Comparison of ENCODE assay signal across 11 mouse cellular contexts in the genomic region with DNA sequence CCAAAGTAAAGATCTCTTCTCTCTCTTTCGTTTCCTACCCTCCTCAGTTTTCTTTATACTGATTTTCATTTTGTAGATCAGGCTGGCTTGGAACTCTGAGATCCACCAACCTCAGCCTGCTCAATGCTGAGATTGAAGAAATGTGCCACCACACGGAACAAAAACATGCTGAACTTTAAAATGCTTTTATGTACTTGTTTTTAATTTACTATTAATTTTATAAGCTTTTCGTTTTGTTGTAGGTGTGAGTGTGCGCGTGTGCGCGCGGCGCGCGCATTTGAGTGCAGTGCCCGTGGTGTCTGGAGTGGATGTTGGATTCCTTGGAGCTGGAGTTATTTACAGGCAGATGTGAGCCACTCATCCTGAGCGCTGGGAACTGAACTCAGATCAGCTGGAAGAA. TPM values are rescaled to one million over a fixed set of nuclear protein-coding genes. Genes with fewer than 3 reads are reported as not detected.
DNase-seq lines count a peak whose midpoint lies in the region; ATAC-seq and TF ChIP-seq lines count a peak whose summit lies in the region.
"Had no signal": no experiment of that assay in that cellular context is flagged by ENCODE, and none has a peak within 500 bp of the region (broad histone marks: within the 10 kb centered on the region; RNA-seq: fewer than 3 reads in every experiment).

No protein-coding gene starts in this region.

- no peak for TF ChIP-seq CTCF in heart, adult 2 months (IDR thresholded peaks at IDR 0.05)
- no peak for TF ChIP-seq CTCF in lung, embryonic 14.5 days (IDR thresholded peaks at IDR 0.05; ENCODE audit: low read depth)

- H3K4me3 ChIP-seq in heart, adult 2 months: peak overlapping the region; percentile 59
- peak overlapping the region; percentile 78; the same call in 1 of the 2 replicates for H3K4me3 ChIP-seq in lung, embryonic 14.5 days (ENCODE audit: low read depth, low read length)
- H3K4me3 ChIP-seq in embryonic facial prominence, embryonic 15.5 days (replicated peaks): 0 out of 2 replicates have a peak overlapping the region, but pooled peaks have one; percentile 89
- H3K4me3 ChIP-seq in liver, embryonic 13.5 days (replicated peaks): no peak overlapping the region

- intact Hi-C loops in heart, adult 2 months (cut with DNase I): no loop called here

- H3K9ac ChIP-seq in heart, adult 2 months (ENCODE audit: low read depth, low read length): no peak overlapping the region
- no peak overlapping the region for H3K9ac ChIP-seq in lung, embryonic 14.5 days
- H3K9ac ChIP-seq in embryonic facial prominence, embryonic 15.5 days: no peak overlapping the region
- no peak overlapping the region for H3K9ac ChIP-seq in liver, embryonic 13.5 days

- no peak for TF ChIP-seq EP300 in heart, adult 2 months (IDR thresholded peaks at IDR 0.05; ENCODE audit: insufficient read depth, low read depth, low read length)

- no peaks in the 10 kb centered on the region for H3K27me3 ChIP-seq in heart, adult 2 months (ENCODE audit: control insufficient read depth, insufficient read depth, low read length)
- no peaks in the 10 kb centered on the region for H3K27me3 ChIP-seq in lung, embryonic 14.5 days (ENCODE audit: insufficient read depth, low read length)
- no peaks in the 10 kb centered on the region for H3K27me3 ChIP-seq in embryonic facial prominence, embryonic 15.5 days
- no peaks in the 10 kb centered on the region for H3K27me3 ChIP-seq in liver, embryonic 13.5 days
- H3K27me3 ChIP-seq: midbrain, embryonic 12.5 days had no signal

- whole genome bisulfite sequencing in heart, adult 2 months: 84% methylated on average over 13 of the region's 13 CpGs
- WGBS in lung, embryonic 14.5 days: 62% methylated on average over 13 of the region's 13 CpGs
- WGBS in embryonic facial prominence, embryonic 15.5 days: 78% methylated on average over 13 of the region's 13 CpGs
- WGBS in liver, embryonic 13.5 days (ENCODE audit: insufficient replicate concordance): 83% methylated on average over 13 of the region's 13 CpGs

- no peak for TF ChIP-seq POLR2A in heart, adult 2 months (IDR thresholded peaks at IDR 0.05; ENCODE audit: insufficient read depth, low read depth, low read length)

- peaks cover 10% of the 10 kb centered on the region for H3K79me2 ChIP-seq in heart, adult 2 months (replicated peaks; ENCODE audit: control insufficient read depth, insufficient read depth, low read length)

- H3K4me1 ChIP-seq in heart, adult 2 months (ENCODE audit: control insufficient read depth, insufficient read depth, low read length): peaks cover 11% of the 10 kb centered on the region
- 0 out of 2 replicates have a peak, but pooled peaks cover 3% of the 10 kb centered on the region for H3K4me1 ChIP-seq in lung, embryonic 14.5 days (ENCODE audit: insufficient read depth)
- H3K4me1 ChIP-seq in embryonic facial prominence, embryonic 15.5 days: peaks cover 6% of the 10 kb centered on the region
- peaks cover 31% of the 10 kb centered on the region for H3K4me1 ChIP-seq in liver, embryonic 13.5 days (replicated peaks)

- H3K27ac ChIP-seq in heart, adult 2 months: peak overlapping the region; percentile 100
- H3K27ac ChIP-seq in lung, embryonic 14.5 days (ENCODE audit: low read depth): no peak overlapping the region
- peak overlapping the region; percentile 99; the same call in 1 of the 2 replicates for H3K27ac ChIP-seq in embryonic facial prominence, embryonic 15.5 days (replicated peaks)
- peak overlapping the region; percentile 99; the same call in 1 of the 2 replicates for H3K27ac ChIP-seq in liver, embryonic 13.5 days

- no peak for DNase-seq in heart, adult 2 months
- no peak for DNase-seq in heart, postnatal 4 days
- DNase-seq in lung, embryonic 14.5 days: no peak
- DNase-seq in lung, postnatal 10 days: no peak
- no peak for DNase-seq in liver, embryonic 13.5 days
- DNase-seq in left cerebral cortex, adult 8-10 months (ENCODE audit: low spot score in 2 of 2): no peak
- no peak for DNase-seq in urinary bladder, postnatal 25 days (ENCODE audit: low spot score)

- peak overlapping the region; percentile 61 for H3K4me2 ChIP-seq in lung, embryonic 14.5 days
- H3K4me2 ChIP-seq in embryonic facial prominence, embryonic 15.5 days (replicated peaks): peak overlapping the region; percentile 58; the same call in 1 of the 2 replicates
- H3K4me2 ChIP-seq in liver, embryonic 13.5 days: peak overlapping the region; percentile 62

- ATAC-seq in lung, embryonic 14.5 days (ENCODE audit: insufficient read depth): no peak
- no peak for ATAC-seq in embryonic facial prominence, embryonic 15.5 days (ENCODE audit: insufficient number of reproducible peaks, low FRiP score, low TSS enrichment, low read depth)
- no peak for ATAC-seq in liver, embryonic 13.5 days (ENCODE audit: low read depth)

- peaks cover 20% of the 10 kb centered on the region for H3K36me3 ChIP-seq in heart, adult 2 months (ENCODE audit: control insufficient read depth, insufficient read depth, low read length)
- peaks cover 3% of the 10 kb centered on the region; the same call in 1 of the 2 replicates for H3K36me3 ChIP-seq in lung, embryonic 14.5 days (ENCODE audit: insufficient read depth)
- H3K36me3 ChIP-seq in embryonic facial prominence, embryonic 15.5 days: no peaks in the 10 kb centered on the region
- peaks cover 14% of the 10 kb centered on the region for H3K36me3 ChIP-seq in liver, embryonic 13.5 days

- no peaks in the 10 kb centered on the region for H3K9me3 ChIP-seq in lung, embryonic 14.5 days (ENCODE audit: low read depth, low read length)
- no peaks in the 10 kb centered on the region for H3K9me3 ChIP-seq in embryonic facial prominence, embryonic 15.5 days (replicated peaks)
- no peaks in the 10 kb centered on the region for H3K9me3 ChIP-seq in liver, embryonic 13.5 days (replicated peaks)
- H3K9me3 ChIP-seq: midbrain, embryonic 12.5 days had no signal

RNA-seq across cellular contexts. Expression of gene Fbxl3, which starts 0.9 kb away (rescaled TPM):
- total RNA-seq in heart, adult 2 months (2021): 10 to 100 TPM; 51.8 to 59.7 TPM
- polyA plus RNA-seq in heart, adult 2 months (2012; rRNA removed): 67.0 and 114 TPM in 2 replicates
- total RNA-seq in heart, postnatal 4 days (2021): 10 to 100 TPM; 57.6 to 59.7 TPM
- polyA plus RNA-seq in lung, embryonic 14.5 days (2014; fragmentation: Nextera tagmentation; extraction: Ambion mirVana): 33.5 and 33.7 TPM in 2 replicates
- 25.2 and 27.0 TPM in 2 replicates for polyA plus RNA-seq in embryonic facial prominence, embryonic 15.5 days (2015; fragmentation: Nextera tagmentation; extraction: Ambion mirVana)
- 10.5 and 13.9 TPM in 2 replicates for polyA plus RNA-seq in liver, embryonic 13.5 days (2015; fragmentation: Nextera tagmentation; extraction: Ambion mirVana)
- total RNA-seq in left cerebral cortex, adult 8-10 months (2022): 10 to 100 TPM; 81.8 to 91.9 (median 85.1) TPM

RNA-seq across cellular contexts. Expression of gene Cln5, which starts 30.3 kb away (rescaled TPM):
- total RNA-seq in heart, adult 2 months (2021): 10 to 100 TPM; 19.1 to 20.3 TPM
- 12.7 and 23.9 TPM in 2 replicates for polyA plus RNA-seq in heart, adult 2 months (2012; rRNA removed)
- 10 to 100 TPM; 17.8 to 18.3 TPM for total RNA-seq in heart, postnatal 4 days (2021)
- polyA plus RNA-seq in lung, embryonic 14.5 days (2014; fragmentation: Nextera tagmentation; extraction: Ambion mirVana): 31.2 and 34.4 TPM in 2 replicates
- polyA plus RNA-seq in embryonic facial prominence, embryonic 15.5 days (2015; fragmentation: Nextera tagmentation; extraction: Ambion mirVana): 32.6 and 32.7 TPM in 2 replicates
- 20.9 and 25.2 TPM in 2 replicates for polyA plus RNA-seq in liver, embryonic 13.5 days (2015; fragmentation: Nextera tagmentation; extraction: Ambion mirVana)
- 10 to 100 TPM; 10.4 to 16.2 (median 13.1) TPM for total RNA-seq in left cerebral cortex, adult 8-10 months (2022)

RNA-seq across cellular contexts. Expression of gene Acod1, which starts 53.5 kb away (rescaled TPM):
- not detected for total RNA-seq in heart, adult 2 months (2021)
- polyA plus RNA-seq in heart, adult 2 months (2012; rRNA removed): 0.08 and 0.09 TPM in 2 replicates
- not detected for total RNA-seq in heart, postnatal 4 days (2021)
- polyA plus RNA-seq in lung, embryonic 14.5 days (2014; fragmentation: Nextera tagmentation; extraction: Ambion mirVana): not detected in 2 replicates
- not detected in 2 replicates for polyA plus RNA-seq in embryonic facial prominence, embryonic 15.5 days (2015; fragmentation: Nextera tagmentation; extraction: Ambion mirVana)
- 0.09 and 0.12 TPM in 2 replicates for polyA plus RNA-seq in liver, embryonic 13.5 days (2015; fragmentation: Nextera tagmentation; extraction: Ambion mirVana)
- total RNA-seq in left cerebral cortex, adult 8-10 months (2022): not detected
- total RNA-seq: gastrocnemius, postnatal 36 days; layer of hippocampus, postnatal 10 days had no signal
- polyA plus RNA-seq: midbrain, embryonic 12.5 days had no signal
